Mouse (Mus musculus) hindbrain, embryonic 16.5 days (tissue): ENCODE data around the gene Rin3. TPM values are rescaled to one million over a fixed set of nuclear protein-coding genes. Genes with fewer than 3 reads are reported as not detected.

Experiments
- ATAC-seq: fragments of 200-750 bp; cut with Nextera tagmentation; 2 replicates; pipeline ENCODE4 v1.8.0; 2017; ENCODE audit warnings: moderate TSS enrichment, moderate library complexity
- H3K27ac ChIP-seq: fragments of 300-500 bp; sonication (generic); 2 replicates; pipeline ENCODE4 v1.5.1; 2014; ENCODE audit warnings: low read depth, mild to moderate bottlenecking, control low read depth, low read length, moderate library complexity
- H3K27me3 ChIP-seq: fragments of 300-500 bp; sonication (generic); replicated peaks from 2 replicates; pipeline ENCODE4 v1.6.1; 2014; ENCODE audit warnings: low read length; ENCODE audit not compliant: control insufficient read depth, insufficient read depth
- H3K36me3 ChIP-seq: fragments of 300-500 bp; sonication (generic); 2 replicates; pipeline ENCODE4 v1.6.1; 2014; ENCODE audit warnings: mild to moderate bottlenecking, low read length, moderate library complexity, mixed read lengths; ENCODE audit not compliant: control insufficient read depth, insufficient read depth
- H3K4me1 ChIP-seq: fragments of 300-500 bp; sonication (generic); 2 replicates; pipeline ENCODE4 v1.6.1; 2014; ENCODE audit warnings: low read depth, low read length; ENCODE audit not compliant: control insufficient read depth, insufficient read depth
- H3K4me2 ChIP-seq: fragments of 300-500 bp; sonication (generic); 2 replicates; pipeline ENCODE4 v1.6.1; 2014; ENCODE audit warnings: mild to moderate bottlenecking, low read length, control low read depth, moderate library complexity
- H3K4me3 ChIP-seq: fragments of 300-500 bp; sonication (generic); 2 replicates; pipeline ENCODE4 v1.5.1; 2014; ENCODE audit warnings: mild to moderate bottlenecking, low read length, control low read depth, moderate library complexity
- H3K9ac ChIP-seq: fragments of 300-500 bp; sonication (generic); 2 replicates; pipeline ENCODE4 v1.6.1; 2014; ENCODE audit warnings: low read depth, mild to moderate bottlenecking, control low read depth, low read length, moderate library complexity
- H3K9me3 ChIP-seq: fragments of 300-500 bp; sonication (generic); 2 replicates; pipeline ENCODE4 v1.6.1; 2014; ENCODE audit warnings: mild to moderate bottlenecking, low read length, moderate library complexity; ENCODE audit not compliant: control insufficient read depth
- WGBS: fragments of 180-500 bp; shearing (Covaris S2); extraction: QIAGEN DNeasy Blood & Tissue Kit; methylation state at CpG from one replicate; pipeline ENCODE4 v1.1.7; 2014; 5-methylcytosine and 5-hydroxymethylcytosine counted together
- polyA plus RNA-seq: library from polyadenylated mRNA; unstranded; fragments of >200 nt; fragmentation: Nextera tagmentation; extraction: Ambion mirVana; gene quantifications from 2 replicates; pipeline ENCODE4 v1.2.1, GENCODE M21; 2015

Gene Rin3
- polyA plus RNA-seq, 1 experiment from 2014 or later: 2.6 TPM

- no peaks in the 10 kb centered on the region for H3K4me1 ChIP-seq
- no peaks in the 10 kb centered on the region for H3K36me3 ChIP-seq
- 89% methylated on average over 10 of the region's 10 CpGs for WGBS
- no peak overlapping the region for H3K9ac ChIP-seq
- H3K4me3 ChIP-seq: no peak overlapping the region
- no peak overlapping the region for H3K27ac ChIP-seq
- ATAC-seq: no peak
- H3K27me3 ChIP-seq: no peaks in the 10 kb centered on the region
- H3K4me2 ChIP-seq: no peak overlapping the region
- no peaks in the 10 kb centered on the region for H3K9me3 ChIP-seq
Measured at GRCm38 (mm10) chr12:102361189-102362161, 78.6 kb downstream of the Rin3 start.

- no peaks in the 10 kb centered on the region for H3K4me1 ChIP-seq
- no peaks in the 10 kb centered on the region for H3K36me3 ChIP-seq
- 94% methylated on average over 7 of the region's 7 CpGs for WGBS
- no peaks in the 10 kb centered on the region for H3K9me3 ChIP-seq
- H3K9ac ChIP-seq: no peak overlapping the region
- ATAC-seq: no peak
- H3K27me3 ChIP-seq: no peaks in the 10 kb centered on the region
- H3K27ac ChIP-seq: no peak overlapping the region
- H3K4me3 ChIP-seq: no peak overlapping the region
- no peak overlapping the region for H3K4me2 ChIP-seq
Measured at GRCm38 (mm10) chr12:102365016-102365415, 82.2 kb downstream of the Rin3 start.

GRCm38 (mm10) chr12:102366126-102366816 is 83.4 kb downstream of the Rin3 start:
- Histone ChIP-seq H3K4me3 (no peak overlapping the region), H3K4me2 (no peak overlapping the region), H3K9ac (no peak overlapping the region), H3K9me3 (no peaks in the 10 kb centered on the region), H3K27ac (no peak overlapping the region), H3K4me1 (no peaks in the 10 kb centered on the region), H3K27me3 (no peaks in the 10 kb centered on the region), H3K36me3 (no peaks in the 10 kb centered on the region)
- ATAC-seq: no peak
- WGBS: 93% methylated on average over 9 of the region's 9 CpGs

GRCm38 (mm10) chr12:102367075-102367474 is 84.2 kb downstream of the Rin3 start:
- H3K4me2 ChIP-seq: no peak overlapping the region
- no peak for ATAC-seq
- no peak overlapping the region for H3K9ac ChIP-seq
- H3K36me3 ChIP-seq: no peaks in the 10 kb centered on the region
- no peak overlapping the region for H3K4me3 ChIP-seq
- 75% methylated on average over 3 of the region's 3 CpGs for WGBS
- H3K9me3 ChIP-seq: no peaks in the 10 kb centered on the region
- no peaks in the 10 kb centered on the region for H3K4me1 ChIP-seq
- no peak overlapping the region for H3K27ac ChIP-seq
- no peaks in the 10 kb centered on the region for H3K27me3 ChIP-seq

- Histone ChIP-seq H3K4me3 (no peak overlapping the region), H3K9ac (no peak overlapping the region), H3K4me2 (no peak overlapping the region), H3K27me3 (no peaks in the 10 kb centered on the region), H3K36me3 (no peaks in the 10 kb centered on the region), H3K4me1 (no peaks in the 10 kb centered on the region), H3K27ac (no peak overlapping the region), H3K9me3 (no peaks in the 10 kb centered on the region)
- WGBS: 82% methylated on average over 7 of the region's 7 CpGs
- ATAC-seq: no peak
Measured at GRCm38 (mm10) chr12:102368066-102368465, 85.2 kb downstream of the Rin3 start.

GRCm38 (mm10) chr12:102368556-102368955 is 85.7 kb downstream of the Rin3 start:
- ATAC-seq: no peak

GRCm38 (mm10) chr12:102369488-102370235 is 86.8 kb downstream of the Rin3 start:
- no peak overlapping the region for H3K9ac ChIP-seq

More at GRCm38 (mm10) chr12:102368556-102368955, 85.7 kb downstream of the Rin3 start:
- Histone ChIP-seq H3K36me3 (no peaks in the 10 kb centered on the region), H3K27ac (no peak overlapping the region), H3K9me3 (no peaks in the 10 kb centered on the region), H3K4me3 (no peak overlapping the region), H3K4me2 (no peak overlapping the region), H3K4me1 (no peaks in the 10 kb centered on the region), H3K27me3 (no peaks in the 10 kb centered on the region), H3K9ac (no peak overlapping the region)
- 81% methylated on average over 14 of the region's 14 CpGs for WGBS

GRCm38 (mm10) chr12:102370931-102371500 is 88.2 kb downstream of the Rin3 start:
- Histone ChIP-seq H3K27ac (no peak overlapping the region), H3K27me3 (no peaks in the 10 kb centered on the region), H3K9me3 (no peaks in the 10 kb centered on the region), H3K9ac (no peak overlapping the region), H3K36me3 (no peaks in the 10 kb centered on the region), H3K4me3 (no peak overlapping the region), H3K4me2 (no peak overlapping the region), H3K4me1 (no peaks in the 10 kb centered on the region)
- WGBS: 93% methylated on average over 4 of the region's 4 CpGs
- no peak for ATAC-seq

More at GRCm38 (mm10) chr12:102369488-102370235, 86.8 kb downstream of the Rin3 start:
- H3K4me3 ChIP-seq: no peak overlapping the region
- no peaks in the 10 kb centered on the region for H3K36me3 ChIP-seq
- H3K27ac ChIP-seq: no peak overlapping the region
- WGBS: 83% methylated on average over 22 of the region's 22 CpGs
- no peaks in the 10 kb centered on the region for H3K27me3 ChIP-seq
- no peaks in the 10 kb centered on the region for H3K4me1 ChIP-seq
- no peak overlapping the region for H3K4me2 ChIP-seq
- ATAC-seq: no peak
- no peaks in the 10 kb centered on the region for H3K9me3 ChIP-seq
